Mouse (Mus musculus): ENCODE results near the gene Slx4. TPM values are rescaled to one million over a fixed set of nuclear protein-coding genes. Genes with fewer than 3 reads are reported as not detected.
A peak's percentile ranks its signal among the peaks of the same experiment; 100 is the strongest.

Gene Slx4
- total and polyA plus RNA-seq, 3 experiments: 24.3 to 35.2 TPM; not detected in 1

GRCm38 (mm10) chr16:4040206-4040605, 36.6 kb upstream of the Slx4 start:
- TF ChIP-seq UBTF (IDR thresholded peaks at IDR 0.05; ENCODE audit: borderline replicate concordance, insufficient read depth, low read depth, low read length) (no peak), GATA1 (IDR thresholded peaks at IDR 0.05; ENCODE audit: low read depth, low read length) (no peak), MAZ (IDR thresholded peaks at IDR 0.05; ENCODE audit: low read depth, low read length) (no peak), EP300 (IDR thresholded peaks at IDR 0.05; ENCODE audit: low read depth in 1 of 2, low read length in 2 of 2) (no peak), POLR2AphosphoS5 (IDR thresholded peaks at IDR 0.05; ENCODE audit: borderline replicate concordance, low read depth, low read length) (no peak), ZC3H11A (IDR thresholded peaks at IDR 0.05; ENCODE audit: low read depth, low read length) (no peak)

DNA sequence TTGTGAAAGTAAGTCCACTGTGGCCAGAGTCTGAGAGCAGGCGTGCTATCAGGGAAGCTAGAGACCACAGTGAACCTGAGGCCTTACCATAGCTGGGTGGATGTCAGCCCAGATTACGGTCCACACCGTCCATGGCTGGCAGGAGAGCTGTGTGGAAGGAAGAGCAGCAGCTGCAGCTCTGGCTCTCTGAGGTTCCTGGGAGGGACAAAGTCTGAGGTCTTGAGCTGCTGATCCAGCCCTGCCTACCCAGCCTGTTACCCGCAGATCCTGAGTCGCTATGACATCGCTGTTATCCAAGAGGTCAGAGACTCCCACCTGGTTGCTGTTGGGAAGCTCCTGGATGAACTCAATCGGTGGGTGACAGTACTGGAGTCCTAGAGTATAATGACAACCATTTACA, 34.1 kb upstream of the Slx4 start:
- Histone ChIP-seq H3K9ac (ENCODE audit: control insufficient read depth, low read depth, low read length, poor library complexity, severe bottlenecking) (no peak overlapping the region), H3K27ac (ENCODE audit: control insufficient read depth, low read depth, low read length) (no peak overlapping the region), H3K79me2 (ENCODE audit: control insufficient read depth, insufficient read depth, low read length, poor library complexity) (no peaks in the 10 kb centered on the region), H3K27me3 (ENCODE audit: control insufficient read depth in 1 of 2, insufficient read depth in 2 of 2, low read length in 2 of 2) (no peaks in the 10 kb centered on the region), H3K36me3 (ENCODE audit: control insufficient read depth in 1 of 2, insufficient read depth in 2 of 2, low read length in 2 of 2) (peaks cover 2 to 20% of the 10 kb centered on the region in 2 experiments; a peak in 3 of 4 replicates), H3K9me3 (replicated peaks; ENCODE audit: insufficient read depth, low read length) (no peaks in the 10 kb centered on the region), H3K4me3 (ENCODE audit: control insufficient read depth in 1 of 2, insufficient read depth in 1 of 2, low read depth in 2 of 2, low read length in 2 of 2) (no peak overlapping the region), H3K4me1 (ENCODE audit: control insufficient read depth in 1 of 2, insufficient read depth in 2 of 2, low read length in 2 of 2) (peaks cover 9 to 25% of the 10 kb centered on the region in 2 experiments)
- no peak for DNase-seq (ENCODE audit: low read depth, low spot score)
- no peak for TF ChIP-seq ZC3H11A (IDR thresholded peaks at IDR 0.05; ENCODE audit: low read depth, low read length)
- TF ChIP-seq UBTF (IDR thresholded peaks at IDR 0.05; ENCODE audit: borderline replicate concordance, insufficient read depth, low read depth, low read length): no peak
- TF ChIP-seq CHD1 (IDR thresholded peaks at IDR 0.05; ENCODE audit: low read depth, low read length): no peak
- TF ChIP-seq CHD2 (IDR thresholded peaks at IDR 0.05; ENCODE audit: low read length): no peak
- TF ChIP-seq TBP (IDR thresholded peaks at IDR 0.05; ENCODE audit: low read depth, low read length): no peak
- no peak for TF ChIP-seq MAFK (IDR thresholded peaks at IDR 0.05; ENCODE audit: borderline replicate concordance, low read depth, low read length)
- TF ChIP-seq ETS1 (IDR thresholded peaks at IDR 0.05; ENCODE audit: low read depth, low read length): no peak
- no peak for TF ChIP-seq ZKSCAN1 (IDR thresholded peaks at IDR 0.05; ENCODE audit: low read depth, low read length)
- no peak for TF ChIP-seq SIN3A (IDR thresholded peaks at IDR 0.05; ENCODE audit: low read length)

More at GRCm38 (mm10) chr16:4040206-4040605, 36.6 kb upstream of the Slx4 start:
- H3K79me2 ChIP-seq (ENCODE audit: control insufficient read depth, insufficient read depth, low read length, poor library complexity): no peaks in the 10 kb centered on the region
- H3K9me3 ChIP-seq (replicated peaks; ENCODE audit: insufficient read depth, low read length): no peaks in the 10 kb centered on the region
- no peak overlapping the region for H3K4me3 ChIP-seq (ENCODE audit: control insufficient read depth in 1 of 2, insufficient read depth in 1 of 2, low read depth in 2 of 2, low read length in 2 of 2)
- no peak overlapping the region for H3K27ac ChIP-seq (ENCODE audit: control insufficient read depth, low read depth, low read length)
- DNase-seq (ENCODE audit: low read depth, low spot score): no peak
- H3K4me1 ChIP-seq (ENCODE audit: control insufficient read depth in 1 of 2, insufficient read depth in 2 of 2, low read length in 2 of 2): 0 out of 4 replicates have a peak, but pooled peaks cover 0 to under 1% of the 10 kb centered on the region in 2 experiments
- H3K9ac ChIP-seq (ENCODE audit: control insufficient read depth, low read depth, low read length, poor library complexity, severe bottlenecking): no peak overlapping the region
- H3K27me3 ChIP-seq (ENCODE audit: control insufficient read depth in 1 of 2, insufficient read depth in 2 of 2, low read length in 2 of 2): no peaks in the 10 kb centered on the region
- H3K36me3 ChIP-seq (ENCODE audit: control insufficient read depth in 1 of 2, insufficient read depth in 2 of 2, low read length in 2 of 2): peaks cover 0 to 2% of the 10 kb centered on the region in 2 experiments; a peak in 1 of 4 replicates

- H3K27me3 ChIP-seq (ENCODE audit: control insufficient read depth in 1 of 2, insufficient read depth in 2 of 2, low read length in 2 of 2): no peaks in the 10 kb centered on the region
- no peak within 1 kb of the TSS for H3K27ac ChIP-seq (ENCODE audit: control insufficient read depth, low read depth, low read length)
- peaks cover 12 to 32% of the 10 kb centered on the region in 2 experiments for H3K4me1 ChIP-seq (ENCODE audit: control insufficient read depth in 1 of 2, insufficient read depth in 2 of 2, low read length in 2 of 2)
- no peak for DNase-seq (ENCODE audit: low read depth, low spot score)
- peaks cover 0 to 24% of the 10 kb centered on the region in 2 experiments; a peak in 2 of 4 replicates for H3K36me3 ChIP-seq (ENCODE audit: control insufficient read depth in 1 of 2, insufficient read depth in 2 of 2, low read length in 2 of 2)
- TF ChIP-seq KAT2A (conservative IDR thresholded peaks at IDR 0.05; ENCODE audit: low read depth, low read length) (no peak), ELF1 (IDR thresholded peaks at IDR 0.05; ENCODE audit: low read depth, low read length) (no peak), TBP (IDR thresholded peaks at IDR 0.05; ENCODE audit: low read depth, low read length) (no peak), POLR2A (IDR thresholded peaks at IDR 0.05; ENCODE audit: control insufficient read depth in 1 of 2, insufficient read depth in 1 of 2, low read depth in 1 of 2, low read length in 2 of 2, poor library complexity in 1 of 2) (no peak), POLR2AphosphoS2 (IDR thresholded peaks at IDR 0.05; ENCODE audit: low read length) (peak; percentile 14; the same call in 1 of the 2 replicates), POLR2AphosphoS5 (IDR thresholded peaks at IDR 0.05; ENCODE audit: borderline replicate concordance, low read depth, low read length) (no peak)
- H3K9me3 ChIP-seq (replicated peaks; ENCODE audit: insufficient read depth, low read length): no peaks in the 10 kb centered on the region
- H3K79me2 ChIP-seq (ENCODE audit: control insufficient read depth, insufficient read depth, low read length, poor library complexity): no peaks in the 10 kb centered on the region
- no peak within 1 kb of the TSS for H3K9ac ChIP-seq (ENCODE audit: control insufficient read depth, low read depth, low read length, poor library complexity, severe bottlenecking)
- no peak within 1 kb of the TSS for H3K4me3 ChIP-seq (ENCODE audit: control insufficient read depth in 1 of 2, insufficient read depth in 1 of 2, low read depth in 2 of 2, low read length in 2 of 2)
Observed at GRCm38 (mm10) chr16:4036807-4037206, 33.2 kb upstream of the Slx4 start, which contains the start of gene Dnase1. TSS of gene Dnase1 (plus strand) at chr16:4036942.

Measured in MEL (cell line).